In genomic region chr6:49189363-49189762, GRCm38 (mm10) we compare ENCODE assay signal across 10 mouse cellular contexts. TPM values are rescaled to one million over a fixed set of nuclear protein-coding genes. Genes with fewer than 3 reads are reported as not detected.
DNase-seq lines count a peak whose midpoint lies in the region; ATAC-seq and TF ChIP-seq lines count a peak whose summit lies in the region.
"Had no signal": no experiment of that assay in that cellular context is flagged by ENCODE, and none has a peak within 500 bp of the region (broad histone marks: within the 10 kb centered on the region; RNA-seq: fewer than 3 reads in every experiment).

No protein-coding gene starts in this region.

- no peak overlapping the region for H3K4me2 ChIP-seq in liver, embryonic 12.5 days
- H3K4me2 ChIP-seq in hindbrain, embryonic 11.5 days (replicated peaks; ENCODE audit: low read depth, low read length), result no peak overlapping the region
- H3K4me2 ChIP-seq: liver, embryonic 15.5 days had no signal

- H3K9ac ChIP-seq in liver, embryonic 12.5 days, result no peak overlapping the region
- no peak overlapping the region for H3K9ac ChIP-seq in MEL (ENCODE audit: control insufficient read depth, low read depth, low read length, poor library complexity, severe bottlenecking)
- H3K9ac ChIP-seq in hindbrain, embryonic 11.5 days (ENCODE audit: low read depth, low read length), result no peak overlapping the region
- H3K9ac ChIP-seq: liver, embryonic 15.5 days had no signal

- TF ChIP-seq RAD21 in MEL (IDR thresholded peaks at IDR 0.05; ENCODE audit: low read depth, low read length), result peak; percentile 19; the same call in 1 of the 2 replicates

- TF ChIP-seq EP300 in MEL (IDR thresholded peaks at IDR 0.05; ENCODE audit: low read depth in 1 of 2, low read length in 2 of 2), result no peak

- DNase-seq in CD4-positive, CD25-positive, alpha-beta regulatory T cell, adult 2 months (ENCODE audit: low read depth, low spot score), result peak; percentile 73
- peak; percentile 39 for DNase-seq in liver
- peak; percentile 37 for DNase-seq in MEL (ENCODE audit: low read depth, low spot score)
- peak; percentile 77 for DNase-seq in naive thymus-derived CD4-positive, alpha-beta T cell, adult 2 months (ENCODE audit: low read depth)
- no peak for DNase-seq in urinary bladder, adult 2 months (ENCODE audit: low spot score)
- DNase-seq in hindbrain, embryonic 11.5 days (ENCODE audit: low spot score), result no peak

- no peak for TF ChIP-seq POLR2A in MEL (IDR thresholded peaks at IDR 0.05; ENCODE audit: control insufficient read depth in 1 of 2, insufficient read depth in 1 of 2, low read depth in 1 of 2, low read length in 2 of 2, poor library complexity in 1 of 2)

- no peak for ATAC-seq in CD4-positive, CD25-positive, alpha-beta regulatory T cell, adult 4 months
- ATAC-seq in liver, embryonic 12.5 days, result no peak
- no peak for ATAC-seq in hindbrain, embryonic 11.5 days (ENCODE audit: low FRiP score)

- H3K27ac ChIP-seq in liver, embryonic 12.5 days, result no peak overlapping the region
- H3K27ac ChIP-seq in MEL (ENCODE audit: control insufficient read depth, low read depth, low read length), result no peak overlapping the region
- no peak overlapping the region for H3K27ac ChIP-seq in hindbrain, embryonic 11.5 days (ENCODE audit: low read depth, low read length)
- H3K27ac ChIP-seq: liver, embryonic 15.5 days had no signal

- H3K27me3 ChIP-seq in liver, embryonic 12.5 days (replicated peaks), result no peaks in the 10 kb centered on the region
- no peaks in the 10 kb centered on the region for H3K27me3 ChIP-seq in MEL (ENCODE audit: control insufficient read depth in 1 of 2, insufficient read depth in 2 of 2, low read length in 2 of 2)
- no peaks in the 10 kb centered on the region for H3K27me3 ChIP-seq in hindbrain, embryonic 11.5 days (ENCODE audit: control insufficient read depth, insufficient read depth, low read length)
- H3K27me3 ChIP-seq: liver, embryonic 15.5 days had no signal

- H3K36me3 ChIP-seq in liver, embryonic 12.5 days, result peaks cover 28% of the 10 kb centered on the region
- no peaks in the 10 kb centered on the region for H3K36me3 ChIP-seq in MEL (ENCODE audit: control insufficient read depth in 1 of 2, insufficient read depth in 2 of 2, low read length in 2 of 2)
- H3K36me3 ChIP-seq in hindbrain, embryonic 11.5 days (ENCODE audit: control insufficient read depth, insufficient read depth, low read length), result 0 out of 2 replicates have a peak, but pooled peaks cover 2% of the 10 kb centered on the region

- no peak overlapping the region for H3K4me3 ChIP-seq in liver, embryonic 12.5 days
- no peak overlapping the region for H3K4me3 ChIP-seq in MEL (ENCODE audit: control insufficient read depth in 1 of 2, insufficient read depth in 1 of 2, low read depth in 2 of 2, low read length in 2 of 2)
- H3K4me3 ChIP-seq in hindbrain, embryonic 11.5 days (ENCODE audit: low read depth, low read length), result no peak overlapping the region
- H3K4me3 ChIP-seq: liver, embryonic 15.5 days; myocyte had no signal

- peaks cover 12% of the 10 kb centered on the region; the same call in 1 of the 2 replicates for H3K4me1 ChIP-seq in liver, embryonic 12.5 days
- H3K4me1 ChIP-seq in MEL (ENCODE audit: control insufficient read depth in 1 of 2, insufficient read depth in 2 of 2, low read length in 2 of 2), result no peaks in the 10 kb centered on the region
- H3K4me1 ChIP-seq in hindbrain, embryonic 11.5 days (replicated peaks; ENCODE audit: control insufficient read depth, insufficient read depth, low read length), result no peaks in the 10 kb centered on the region

- no peaks in the 10 kb centered on the region for H3K79me2 ChIP-seq in MEL (ENCODE audit: control insufficient read depth, insufficient read depth, low read length, poor library complexity)

- H3K9me3 ChIP-seq in liver, embryonic 12.5 days (replicated peaks), result 0 out of 2 replicates have a peak, but pooled peaks cover under 1% of the 10 kb centered on the region
- no peaks in the 10 kb centered on the region for H3K9me3 ChIP-seq in MEL (replicated peaks; ENCODE audit: insufficient read depth, low read length)
- no peaks in the 10 kb centered on the region for H3K9me3 ChIP-seq in hindbrain, embryonic 11.5 days (ENCODE audit: control insufficient read depth, low read length)
- H3K9me3 ChIP-seq: liver, embryonic 15.5 days had no signal

- peak; percentile 39 to 52 (median 50) for TF ChIP-seq CTCF in MEL (IDR thresholded peaks at IDR 0.05 in 2 of 3, conservative IDR thresholded peaks at IDR 0.05 in 1 of 3; ENCODE audit: control insufficient read depth in 1 of 3, insufficient read depth in 1 of 3, low read depth in 2 of 3, low read length in 3 of 3, poor library complexity in 1 of 3, severe bottlenecking in 1 of 3)

TF ChIP-seq in MEL, 35 proteins besides CTCF, POLR2A, EP300 and RAD21:
- no peak for TF ChIP-seq ZMIZ1 (IDR thresholded peaks at IDR 0.05; ENCODE audit: low read depth, low read length)
- no peak for TF ChIP-seq USF1 (IDR thresholded peaks at IDR 0.05; ENCODE audit: low read depth, low read length)
- peak; percentile 50 for TF ChIP-seq SMC3 (IDR thresholded peaks at IDR 0.05; ENCODE audit: low read depth, low read length)
- no peak for TF ChIP-seq E2F4 (IDR thresholded peaks at IDR 0.05; ENCODE audit: borderline replicate concordance, low read depth, low read length)

RNA-seq across cellular contexts. Expression of gene Igf2bp3, which starts 25.4 kb away (rescaled TPM):
- 1 to 10 TPM; 1.2 to 3.0 TPM for polyA plus RNA-seq in CD4-positive, CD25-positive, alpha-beta regulatory T cell, adult 4 months (2017; shearing (Covaris generic))
- 32.0 and 33.7 TPM in 2 replicates for polyA plus RNA-seq in liver, embryonic 12.5 days (2016; fragmentation: Nextera tagmentation; extraction: Ambion mirVana)
- 0.12 and 0.13 TPM in 2 replicates for total RNA-seq in MEL (2012; rRNA removed)
- under 1 TPM in 1 of 2 experiments, not detected in 1; 0.29 TPM for polyA plus RNA-seq in MEL (2012; ENCODE audit: insufficient read depth in 1 of 2, insufficient read length in 2 of 2, low read depth in 1 of 2, low replicate concordance in 2 of 2, missing spikeins in 1 of 2)
- polyA plus RNA-seq in urinary bladder, adult 2 months (2012; rRNA removed), result 1.7 and 2.2 TPM in 2 replicates
- polyA plus RNA-seq in hindbrain, embryonic 11.5 days (2014; fragmentation: Nextera tagmentation; extraction: Ambion mirVana), result 132 and 133 TPM in 2 replicates

Comparison
In these comparisons a context has a peak if more than half of its experiments do, and no peak if none do; other contexts are left out.
1. DNase-seq: peak in CD4-positive, CD25-positive, alpha-beta regulatory T cell, adult 2 months (single experiment), liver (single experiment), MEL (single experiment) and naive thymus-derived CD4-positive, alpha-beta T cell, adult 2 months (single experiment); none in urinary bladder, adult 2 months (single experiment) and hindbrain, embryonic 11.5 days (single experiment).